19 mouse cellular contexts compared by ENCODE assay signal in the genomic region with DNA sequence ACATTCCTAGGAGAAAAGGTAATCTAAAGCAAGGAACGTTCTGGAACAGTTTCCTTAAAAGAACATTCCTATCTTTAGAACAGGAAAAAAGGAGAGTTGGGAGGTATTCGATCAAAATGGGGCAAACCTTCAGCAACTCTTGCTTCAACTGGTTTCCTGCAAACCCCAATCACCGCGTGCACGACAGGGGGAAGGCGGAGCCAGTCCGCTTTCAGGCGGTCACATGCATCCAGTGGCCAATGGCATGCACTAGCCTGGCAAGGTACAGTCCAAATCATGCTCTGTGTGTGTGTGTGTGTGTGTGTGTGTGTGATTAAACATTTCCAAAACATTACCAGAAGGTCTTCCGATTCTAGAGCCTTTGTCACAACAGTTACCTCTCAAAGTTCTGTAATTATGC.
"Had no signal": no experiment of that assay in that cellular context is flagged by ENCODE, and none has a peak within 500 bp of the region (broad histone marks: within the 10 kb centered on the region; RNA-seq: fewer than 3 reads in every experiment).

No protein-coding gene starts in this region.

- H3K27me3 ChIP-seq: lung, embryonic 15.5 days; midbrain, embryonic 13.5 days; midbrain, embryonic 15.5 days; neural tube, embryonic 13.5 days; neural tube, embryonic 15.5 days had no signal

- H3K9ac ChIP-seq: liver, postnatal 0 days; lung, embryonic 15.5 days; midbrain, embryonic 13.5 days; midbrain, embryonic 15.5 days; neural tube, embryonic 13.5 days; neural tube, embryonic 15.5 days had no signal

- H3K36me3 ChIP-seq: lung, embryonic 15.5 days; midbrain, embryonic 15.5 days had no signal

- H3K4me3 ChIP-seq: lung, embryonic 15.5 days; midbrain, embryonic 13.5 days; midbrain, embryonic 15.5 days; myocyte; neural tube, embryonic 13.5 days; neural tube, embryonic 15.5 days had no signal

- ATAC-seq: liver, postnatal 0 days; lung, postnatal 0 days; midbrain, embryonic 13.5 days; midbrain, embryonic 15.5 days had no signal

- H3K27ac ChIP-seq: lung, embryonic 15.5 days; midbrain, embryonic 13.5 days; midbrain, embryonic 15.5 days; neural tube, embryonic 13.5 days; neural tube, embryonic 15.5 days had no signal

- H3K4me2 ChIP-seq: lung, embryonic 15.5 days; midbrain, embryonic 11.5 days; midbrain, embryonic 13.5 days; midbrain, embryonic 15.5 days; neural tube, embryonic 13.5 days; neural tube, embryonic 15.5 days had no signal

- DNase-seq: liver, postnatal 0 days; lung, adult 2 months; lung, postnatal 4 days; retina, postnatal 1 day; right cerebral cortex, adult 18-20 months; right cerebral cortex, postnatal 25 days; right cerebral cortex, postnatal 4 days; spleen, adult 18-20 months; thymus, adult 18-20 months; thymus, postnatal 25 days; thymus, postnatal 4 days had no signal

- H3K4me1 ChIP-seq: lung, embryonic 15.5 days; midbrain, embryonic 13.5 days; midbrain, embryonic 15.5 days; neural tube, embryonic 13.5 days; neural tube, embryonic 15.5 days had no signal

- H3K9me3 ChIP-seq: lung, embryonic 15.5 days; midbrain, embryonic 13.5 days; midbrain, embryonic 15.5 days; neural tube, embryonic 13.5 days; neural tube, embryonic 15.5 days had no signal
